Comparison of ENCODE assay signal across 8 mouse cellular contexts in the genomic region with DNA sequence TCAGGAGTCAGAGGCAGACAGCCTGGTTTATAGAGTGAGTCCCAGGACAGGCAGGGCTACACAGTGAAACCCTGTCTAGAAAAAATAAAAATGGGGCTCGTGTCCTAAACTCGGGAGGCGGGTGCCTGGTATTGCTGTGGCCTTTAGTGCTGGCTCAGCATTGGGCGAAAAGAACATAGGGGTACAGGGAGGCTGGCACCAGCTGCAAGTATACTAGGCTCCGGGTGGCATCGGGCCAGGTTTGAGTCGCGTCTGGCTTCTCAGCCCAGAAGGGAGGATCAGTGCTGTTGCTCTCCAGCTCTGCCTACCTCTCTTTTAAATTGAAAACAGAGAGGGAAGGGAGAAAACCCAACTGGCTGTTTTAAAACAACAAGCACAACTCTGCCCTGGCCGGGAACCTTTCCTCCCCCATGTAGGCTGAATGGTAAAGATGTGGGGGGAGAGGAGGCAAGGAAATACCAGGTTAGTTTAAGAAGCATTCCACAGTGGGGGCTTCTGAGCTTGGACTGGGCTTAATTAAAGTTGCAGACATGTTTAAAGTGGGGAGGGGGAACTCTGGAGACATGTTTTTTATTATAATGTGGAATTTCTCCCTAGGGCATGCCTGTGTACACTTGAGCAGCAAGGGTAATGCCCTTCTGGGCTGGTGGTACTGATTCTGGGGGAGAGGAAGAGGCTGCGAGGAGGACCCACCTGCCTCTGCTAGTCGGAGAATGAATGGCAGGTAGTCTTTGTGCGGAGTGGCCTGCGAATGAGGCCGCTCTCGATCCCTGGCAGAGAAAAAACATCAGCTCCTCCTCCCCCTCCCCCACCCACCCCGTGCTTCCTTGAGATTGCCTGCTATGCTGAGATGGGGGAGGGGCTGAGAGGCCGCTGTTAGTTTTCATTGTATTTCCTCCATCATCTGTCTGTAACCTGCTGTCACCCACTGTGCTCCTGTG. TPM values are rescaled to one million over a fixed set of nuclear protein-coding genes. Genes with fewer than 3 reads are reported as not detected.
DNase-seq lines count a peak whose midpoint lies in the region; ATAC-seq lines count a peak whose summit lies in the region.

No protein-coding gene starts in this region.

- H3K27ac ChIP-seq in forebrain, embryonic 14.5 days (ENCODE audit: low read depth, low read length): peak overlapping the region; percentile 44; the same call in 1 of the 2 replicates
- no peak overlapping the region for H3K27ac ChIP-seq in liver, embryonic 13.5 days

- H3K4me3 ChIP-seq in forebrain, embryonic 14.5 days (ENCODE audit: low read depth, low read length): no peak overlapping the region
- H3K4me3 ChIP-seq in liver, embryonic 13.5 days (replicated peaks): no peak overlapping the region

- DNase-seq in cerebellum, adult 11-12 months: peak; percentile 9
- DNase-seq in forebrain, embryonic 14.5 days (ENCODE audit: low spot score): peak; percentile 93
- DNase-seq in heart, postnatal 10 days: peak; percentile 74 to 75
- peak; percentile 83 to 90 for DNase-seq in kidney, postnatal 36 days
- no peak for DNase-seq in liver, embryonic 13.5 days
- DNase-seq in ovary, adult 18-20 months (ENCODE audit: low spot score): peak; percentile 78

- H3K9me3 ChIP-seq in forebrain, embryonic 14.5 days (replicated peaks; ENCODE audit: control insufficient read depth, low read length): no peaks in the 10 kb centered on the region
- no peaks in the 10 kb centered on the region for H3K9me3 ChIP-seq in liver, embryonic 13.5 days (replicated peaks)

- H3K4me2 ChIP-seq in forebrain, embryonic 14.5 days (ENCODE audit: low read length): peak overlapping the region; percentile 33
- 0 out of 2 replicates have a peak overlapping the region, but pooled peaks have one; percentile 6 for H3K4me2 ChIP-seq in liver, embryonic 13.5 days

- H3K36me3 ChIP-seq in forebrain, embryonic 14.5 days (ENCODE audit: control insufficient read depth, insufficient read depth, low read length): no peaks in the 10 kb centered on the region
- no peaks in the 10 kb centered on the region for H3K36me3 ChIP-seq in liver, embryonic 13.5 days

- intact Hi-C loops in heart, postnatal 10 days (cut with DNase I): no loop called here

- WGBS in forebrain, embryonic 14.5 days: 8% methylated on average over 17 of the region's 17 CpGs
- 40% methylated on average over 17 of the region's 17 CpGs for WGBS in liver, embryonic 13.5 days (ENCODE audit: insufficient replicate concordance)

- peaks cover 15% of the 10 kb centered on the region for H3K27me3 ChIP-seq in forebrain, embryonic 14.5 days (replicated peaks; ENCODE audit: control insufficient read depth, insufficient read depth, low read length)
- H3K27me3 ChIP-seq in liver, embryonic 13.5 days: peaks cover 20% of the 10 kb centered on the region

- no peak overlapping the region for H3K9ac ChIP-seq in forebrain, embryonic 14.5 days (ENCODE audit: low read length)
- H3K9ac ChIP-seq in liver, embryonic 13.5 days: no peak overlapping the region

- peaks cover 44% of the 10 kb centered on the region for H3K4me1 ChIP-seq in forebrain, embryonic 14.5 days (ENCODE audit: control insufficient read depth, insufficient read depth, low read length)
- H3K4me1 ChIP-seq in liver, embryonic 13.5 days (replicated peaks): peaks cover 20% of the 10 kb centered on the region

- no peak for ATAC-seq in cerebellum, adult (ENCODE audit: insufficient number of reproducible peaks, low FRiP score, low TSS enrichment)
- peak; percentile 71 for ATAC-seq in forebrain, embryonic 14.5 days
- ATAC-seq in liver, embryonic 13.5 days (ENCODE audit: low read depth): 0 out of 2 replicates have a peak, but pooled peaks have one; percentile 23
- no peak for ATAC-seq in erythroid progenitor cell, adult 5-6 weeks (replicated peaks; ENCODE audit: low FRiP score, poor library complexity, severe bottlenecking)

RNA-seq across cellular contexts. Expression of a gene that starts 3.9 kb away (rescaled TPM):
- polyA plus RNA-seq in forebrain, embryonic 14.5 days (2014; fragmentation: Nextera tagmentation; extraction: Ambion mirVana): 0.48 and 1.4 TPM in 2 replicates
- 1 to 10 TPM; 4.5 to 5.3 TPM for total RNA-seq in heart, postnatal 10 days (2021)
- polyA plus RNA-seq in liver, embryonic 13.5 days (2015; fragmentation: Nextera tagmentation; extraction: Ambion mirVana): 0.35 and 0.66 TPM in 2 replicates
- 1.8 TPM in 1 of 2 replicates, not detected in the other for total RNA-seq in erythroid progenitor cell, adult 5-6 weeks (2015; ENCODE audit: low replicate concordance)
- not detected in 2 replicates for total RNA-seq in erythroid progenitor cell, adult 5-6 weeks (2017; ENCODE audit: low replicate concordance)

Comparison
In these comparisons a context has a peak if more than half of its experiments do, and no peak if none do; other contexts are left out.
1. ATAC-seq: peak in forebrain, embryonic 14.5 days (single experiment) and liver, embryonic 13.5 days (single experiment); none in cerebellum, adult (single experiment) and erythroid progenitor cell, adult 5-6 weeks (single experiment).